Mouse (Mus musculus) spleen, adult 2 months (tissue): ENCODE results near the gene Cort. TPM values are rescaled to one million over a fixed set of nuclear protein-coding genes. Genes with fewer than 3 reads are reported as not detected.

Experiments
- DNase-seq, 2 experiments: peaks; one replicate each; pipeline versions ENCODE4 v3.0.0 to v3.0.0-alpha.2; 2012 to 2021; ENCODE audit warnings: low spot score in 2 of 2, low read depth in 1 of 2
- H3K27ac ChIP-seq: fragments of 200-500 bp; 2 replicates; pipeline ENCODE4 v1.5.1; 2012; ENCODE audit warnings: low read length, inconsistent platforms; ENCODE audit not compliant: insufficient read depth
- H3K27me3 ChIP-seq: fragments of 200-500 bp; 2 replicates; pipeline ENCODE4 v1.6.1; 2012; ENCODE audit warnings: mild to moderate bottlenecking, moderate library complexity, low read length, inconsistent platforms; ENCODE audit not compliant: control insufficient read depth, insufficient read depth
- H3K36me3 ChIP-seq: fragments of 200-500 bp; 2 replicates; pipeline ENCODE4 v1.6.1; 2012; ENCODE audit warnings: mild to moderate bottlenecking, low read length, inconsistent platforms; ENCODE audit not compliant: control insufficient read depth, insufficient read depth
- H3K4me1 ChIP-seq: fragments of 200-500 bp; 2 replicates; pipeline ENCODE4 v1.6.1; 2011; ENCODE audit warnings: inconsistent platforms; ENCODE audit not compliant: control insufficient read depth, insufficient read depth, insufficient read length
- H3K4me3 ChIP-seq: fragments of 200-500 bp; 2 replicates; pipeline ENCODE4 v1.5.1; 2011; ENCODE audit warnings: mild to moderate bottlenecking, inconsistent platforms; ENCODE audit not compliant: insufficient read depth, insufficient read length; ENCODE audit errors: extremely low read depth
- CTCF ChIP-seq: fragments of 200-500 bp; IDR thresholded peaks from 2 replicates; pipeline ENCODE4 v1.5.1; 2011; ENCODE audit warnings: mild to moderate bottlenecking, inconsistent platforms; ENCODE audit not compliant: insufficient read depth, insufficient read length, insufficient replicate concordance; ENCODE audit errors: extremely low read depth
- POLR2A ChIP-seq: fragments of 200-500 bp; IDR thresholded peaks from 2 replicates; pipeline ENCODE4 v1.6.1; 2011; ENCODE audit warnings: low read depth, low read length, inconsistent platforms
- WGBS: fragments of 180-500 bp; shearing (Covaris S2); methylation state at CpG from one replicate; pipeline ENCODE4 v1.1.7; 2018; 5-methylcytosine and 5-hydroxymethylcytosine counted together
- polyA plus RNA-seq: library from polyadenylated mRNA; depleted of rRNA; stranded (reverse); fragments of >200 nt; gene quantifications from 2 replicates; pipeline ENCODE4 v1.2.3, GENCODE M21; 2012; rRNA removed

Cort gene
- polyA plus RNA-seq, 1 experiment: 0.53 TPM

DNA sequence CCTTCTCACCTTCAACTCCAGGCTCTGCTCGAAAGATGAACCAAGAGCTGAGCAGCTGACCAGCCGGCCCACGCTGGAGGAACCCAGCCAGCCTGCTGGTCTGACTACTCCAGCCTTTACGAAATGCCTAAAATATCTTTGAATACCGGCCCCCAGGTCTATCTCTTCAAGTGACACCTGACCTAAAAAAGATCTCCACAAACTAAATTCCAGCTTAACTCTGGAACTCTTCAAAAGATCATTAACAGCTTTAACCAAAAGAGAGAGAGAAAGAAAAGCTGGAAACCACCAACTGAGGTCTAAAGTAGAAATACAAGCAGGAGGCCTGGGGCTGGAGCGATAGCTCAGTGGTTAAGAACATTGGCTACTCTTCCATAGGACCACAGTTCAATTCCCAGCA lies 46.9 kb downstream of the Cort start:
- Histone ChIP-seq H3K4me1 (peaks cover 4% of the 10 kb centered on the region; the same call in 1 of the 2 replicates), H3K27ac (no peak overlapping the region), H3K36me3 (0 out of 2 replicates have a peak, but pooled peaks cover 1% of the 10 kb centered on the region), H3K27me3 (no peaks in the 10 kb centered on the region), H3K4me3 (no peak overlapping the region)
- TF ChIP-seq POLR2A: no peak
- no peak for TF ChIP-seq CTCF
- WGBS: 89% methylated on average over 6 of the region's 6 CpGs
- no peak for DNase-seq

DNA sequence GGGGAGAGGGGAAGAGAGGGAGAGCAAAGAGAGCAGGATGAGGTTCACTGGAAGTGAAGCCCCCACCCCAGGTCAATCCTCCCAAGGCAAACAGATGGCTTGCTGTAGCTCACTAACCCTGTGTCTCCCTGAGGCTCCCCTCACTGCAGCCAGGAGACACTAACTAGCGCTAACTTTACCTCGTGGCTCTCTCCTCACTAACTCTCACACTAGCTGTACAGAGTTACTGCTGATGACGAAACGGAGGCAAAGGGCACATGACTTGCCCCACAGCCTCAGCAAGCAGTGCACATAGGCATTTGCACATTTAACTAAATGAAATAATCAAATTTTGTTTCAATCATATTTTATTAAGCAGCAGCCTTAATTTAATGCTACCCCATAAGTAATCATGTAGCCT lies 48.3 kb downstream of the Cort start:
- 78% methylated on average over 4 of the region's 4 CpGs for WGBS
- H3K27ac ChIP-seq: no peak overlapping the region

GRCm38 (mm10) chr4:149075871-149076575 lies 50.5 kb downstream of the Cort start:
- H3K4me3 ChIP-seq: peak overlapping the region; percentile 11; the same call in 1 of the 2 replicates
- peaks cover 4% of the 10 kb centered on the region; the same call in 1 of the 2 replicates for H3K4me1 ChIP-seq
- peak; percentile 62 to 64 for DNase-seq
- TF ChIP-seq POLR2A (no peak), CTCF (peak; percentile 53; the same call in 1 of the 2 replicates)
- 17% methylated on average over 10 of the region's 10 CpGs for WGBS
- 0 out of 2 replicates have a peak, but pooled peaks cover 3% of the 10 kb centered on the region for H3K36me3 ChIP-seq
- H3K27me3 ChIP-seq: no peaks in the 10 kb centered on the region
- H3K27ac ChIP-seq: no peak overlapping the region

More for the DNA sequence above, 48.3 kb downstream of the Cort start:
- peaks cover 4% of the 10 kb centered on the region; the same call in 1 of the 2 replicates for H3K4me1 ChIP-seq
- TF ChIP-seq POLR2A (no peak), CTCF (no peak)
- H3K27me3 ChIP-seq: no peaks in the 10 kb centered on the region
- 0 out of 2 replicates have a peak, but pooled peaks cover 1% of the 10 kb centered on the region for H3K36me3 ChIP-seq
- H3K4me3 ChIP-seq: no peak overlapping the region
- no peak for DNase-seq

- TF ChIP-seq POLR2A (no peak), CTCF (no peak)
- H3K27ac ChIP-seq: no peak overlapping the region
- no peaks in the 10 kb centered on the region for H3K27me3 ChIP-seq
- peaks cover 4% of the 10 kb centered on the region; the same call in 1 of the 2 replicates for H3K4me1 ChIP-seq
- 0 out of 2 replicates have a peak, but pooled peaks cover 3% of the 10 kb centered on the region for H3K36me3 ChIP-seq
- WGBS: 97% methylated on average over 13 of the region's 13 CpGs
- H3K4me3 ChIP-seq: no peak overlapping the region
- no peak for DNase-seq
Observed at GRCm38 (mm10) chr4:149075073-149075472, 51.5 kb downstream of the Cort start.

Other genes starting within 250 kb of the Cort start
- 17.3 and 22.4 TPM in 2 replicates for gene Pex14, start 26.9 kb downstream of the Cort start, polyA plus RNA-seq
- gene Dffa, start 22.6 kb downstream of the Cort start, polyA plus RNA-seq: 15.4 and 18.7 TPM in 2 replicates
- gene Cenps, start 10.9 kb upstream of the Cort start, polyA plus RNA-seq: 2.7 and 4.5 TPM in 2 replicates
- gene Pgd, start 40.0 kb upstream of the Cort start, polyA plus RNA-seq: 62.3 and 78.9 TPM in 2 replicates
- 9.3 and 12.6 TPM in 2 replicates for gene Kif1b, start 180.9 kb upstream of the Cort start, polyA plus RNA-seq